Mouse (Mus musculus): ENCODE measurements around the gene Ryr3. TPM values are rescaled to one million over a fixed set of nuclear protein-coding genes. Genes with fewer than 3 reads are reported as not detected.

The Ryr3 gene
- polyA plus RNA-seq, 1 experiment from 2014 or later, result 4.7 TPM

DNA sequence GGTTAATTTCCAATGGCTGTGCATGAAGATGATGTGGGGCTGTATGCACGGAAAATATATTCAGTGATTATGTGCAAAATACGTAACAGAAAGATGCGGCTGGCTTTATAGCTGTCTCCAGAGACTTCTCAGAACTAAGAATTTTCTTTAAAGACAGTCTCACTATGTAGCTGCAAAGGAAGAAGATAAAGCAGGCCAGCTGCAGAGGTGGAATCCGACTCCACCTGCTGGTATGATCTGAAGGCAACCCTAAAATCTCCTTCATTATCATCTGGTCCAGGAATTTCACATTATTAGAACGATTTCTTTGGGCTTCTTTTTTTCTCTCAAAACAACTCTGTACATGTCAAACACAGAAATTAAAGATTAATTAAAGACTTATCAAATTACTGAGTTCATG is 449.2 kb downstream of the Ryr3 start:
- ATAC-seq (ENCODE audit: low read depth), result no peak
- peak; percentile 16 for DNase-seq (ENCODE audit: low spot score)
- no peak overlapping the region for H3K4me3 ChIP-seq (ENCODE audit: low read depth, low read length)
- H3K4me1 ChIP-seq (ENCODE audit: control insufficient read depth, insufficient read depth, low read length), result no peaks in the 10 kb centered on the region
- 58% methylated on average over 5 of the region's 5 CpGs for WGBS
- H3K27me3 ChIP-seq (replicated peaks; ENCODE audit: control insufficient read depth, insufficient read depth, low read length), result no peaks in the 10 kb centered on the region
- H3K27ac ChIP-seq (replicated peaks; ENCODE audit: low read depth, low read length), result no peak overlapping the region
- no peaks in the 10 kb centered on the region for H3K36me3 ChIP-seq (ENCODE audit: control insufficient read depth, insufficient read depth, low read length)
- H3K9ac ChIP-seq (ENCODE audit: low read depth, low read length), result no peak overlapping the region
- no peak overlapping the region for H3K4me2 ChIP-seq (ENCODE audit: low read depth, low read length)
- no peaks in the 10 kb centered on the region for H3K9me3 ChIP-seq (ENCODE audit: control insufficient read depth, low read length)

- Histone ChIP-seq H3K4me3 (ENCODE audit: low read depth, low read length) (no peak overlapping the region), H3K36me3 (ENCODE audit: control insufficient read depth, insufficient read depth, low read length) (no peaks in the 10 kb centered on the region), H3K9me3 (ENCODE audit: control insufficient read depth, low read length) (no peaks in the 10 kb centered on the region), H3K4me1 (ENCODE audit: control insufficient read depth, insufficient read depth, low read length) (no peaks in the 10 kb centered on the region), H3K27ac (replicated peaks; ENCODE audit: low read depth, low read length) (no peak overlapping the region), H3K4me2 (ENCODE audit: low read depth, low read length) (no peak overlapping the region), H3K27me3 (replicated peaks; ENCODE audit: control insufficient read depth, insufficient read depth, low read length) (no peaks in the 10 kb centered on the region), H3K9ac (ENCODE audit: low read depth, low read length) (no peak overlapping the region)
- 59% methylated on average over 5 of the region's 5 CpGs for WGBS
- ATAC-seq (ENCODE audit: low read depth) (no peak), DNase-seq (ENCODE audit: low spot score) (no peak)
Measured at GRCm38 (mm10) chr2:112765046-112765445, 451.9 kb downstream of the Ryr3 start.

GRCm38 (mm10) chr2:112764274-112764673 is 452.6 kb downstream of the Ryr3 start:
- 62% methylated on average over 5 of the region's 5 CpGs for WGBS
- H3K4me1 ChIP-seq (ENCODE audit: control insufficient read depth, insufficient read depth, low read length), result no peaks in the 10 kb centered on the region
- H3K27me3 ChIP-seq (replicated peaks; ENCODE audit: control insufficient read depth, insufficient read depth, low read length), result no peaks in the 10 kb centered on the region
- no peak for DNase-seq (ENCODE audit: low spot score)
- no peak overlapping the region for H3K4me3 ChIP-seq (ENCODE audit: low read depth, low read length)
- H3K36me3 ChIP-seq (ENCODE audit: control insufficient read depth, insufficient read depth, low read length), result no peaks in the 10 kb centered on the region
- H3K27ac ChIP-seq (replicated peaks; ENCODE audit: low read depth, low read length), result no peak overlapping the region
- no peak overlapping the region for H3K9ac ChIP-seq (ENCODE audit: low read depth, low read length)
- no peaks in the 10 kb centered on the region for H3K9me3 ChIP-seq (ENCODE audit: control insufficient read depth, low read length)
- ATAC-seq (ENCODE audit: low read depth), result no peak
- H3K4me2 ChIP-seq (ENCODE audit: low read depth, low read length), result no peak overlapping the region

DNA sequence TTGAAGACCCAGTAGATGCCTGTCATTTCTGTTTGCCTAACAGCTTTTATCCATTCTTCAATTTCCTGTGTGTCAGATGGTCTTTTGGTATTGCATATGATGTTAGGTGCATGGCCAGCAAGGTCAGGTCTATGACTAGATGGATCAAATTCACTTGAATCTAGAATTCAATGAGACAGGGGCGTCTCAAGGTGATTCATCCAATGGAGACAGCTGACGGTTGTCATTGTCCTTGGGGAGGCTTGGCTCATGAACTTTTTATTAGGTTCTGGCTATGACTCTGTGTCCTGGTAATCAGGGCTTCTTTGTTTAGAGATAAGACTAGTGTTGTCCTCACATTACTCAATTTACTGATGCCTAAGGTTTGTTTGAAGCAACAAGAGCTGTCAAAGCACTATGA is 454.9 kb downstream of the Ryr3 start:
- Histone ChIP-seq H3K9me3 (ENCODE audit: control insufficient read depth, low read length) (no peaks in the 10 kb centered on the region), H3K27ac (replicated peaks; ENCODE audit: low read depth, low read length) (no peak overlapping the region), H3K9ac (ENCODE audit: low read depth, low read length) (no peak overlapping the region), H3K4me3 (ENCODE audit: low read depth, low read length) (no peak overlapping the region), H3K36me3 (ENCODE audit: control insufficient read depth, insufficient read depth, low read length) (no peaks in the 10 kb centered on the region), H3K27me3 (replicated peaks; ENCODE audit: control insufficient read depth, insufficient read depth, low read length) (no peaks in the 10 kb centered on the region), H3K4me2 (ENCODE audit: low read depth, low read length) (no peak overlapping the region), H3K4me1 (ENCODE audit: control insufficient read depth, insufficient read depth, low read length) (no peaks in the 10 kb centered on the region)
- 79% methylated on average over 2 of the region's 2 CpGs for WGBS
- DNase-seq (ENCODE audit: low spot score), result no peak
- no peak for ATAC-seq (ENCODE audit: low read depth)

DNA sequence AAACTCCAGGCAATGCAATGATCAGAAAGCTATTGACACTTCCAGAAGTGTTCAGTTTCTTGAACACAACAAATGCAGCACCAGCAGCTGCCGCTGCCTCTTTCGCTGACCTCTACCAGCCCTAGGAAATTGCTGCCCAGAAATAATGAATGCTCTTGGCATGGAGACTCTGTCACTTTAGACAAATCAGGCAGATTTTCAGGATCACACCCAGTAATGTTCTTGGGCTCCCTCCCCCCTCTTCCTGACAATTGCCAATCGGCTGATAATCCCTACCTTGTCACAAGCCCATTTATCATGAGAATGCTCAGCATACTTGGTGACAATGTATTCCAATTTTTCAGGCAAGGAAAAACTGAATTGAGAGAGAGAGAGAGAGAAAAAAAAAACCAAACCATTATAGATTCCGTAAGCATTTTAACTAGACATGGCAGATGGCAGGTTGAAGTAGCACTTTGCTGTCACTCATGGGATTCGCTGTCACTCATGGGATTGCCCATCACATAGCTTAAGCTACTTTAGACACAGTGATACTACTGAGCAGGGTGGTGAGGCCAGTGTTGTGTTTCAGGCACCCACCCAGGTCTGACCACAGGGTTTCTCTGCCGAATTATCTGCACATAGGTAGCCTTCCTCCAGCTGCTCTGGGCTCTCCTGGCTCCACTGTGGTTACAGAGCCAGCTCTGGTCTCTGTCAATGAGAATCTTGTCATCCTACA is 455.5 kb downstream of the Ryr3 start:
- DNase-seq (ENCODE audit: low spot score), result no peak
- H3K4me2 ChIP-seq (ENCODE audit: low read depth, low read length), result no peak overlapping the region
- ATAC-seq (ENCODE audit: low read depth), result no peak
- H3K27ac ChIP-seq (replicated peaks; ENCODE audit: low read depth, low read length), result no peak overlapping the region
- H3K4me3 ChIP-seq (ENCODE audit: low read depth, low read length), result no peak overlapping the region
- H3K4me1 ChIP-seq (ENCODE audit: control insufficient read depth, insufficient read depth, low read length), result no peaks in the 10 kb centered on the region
- no peaks in the 10 kb centered on the region for H3K27me3 ChIP-seq (replicated peaks; ENCODE audit: control insufficient read depth, insufficient read depth, low read length)
- no peak overlapping the region for H3K9ac ChIP-seq (ENCODE audit: low read depth, low read length)
- H3K9me3 ChIP-seq (ENCODE audit: control insufficient read depth, low read length), result no peaks in the 10 kb centered on the region
- H3K36me3 ChIP-seq (ENCODE audit: control insufficient read depth, insufficient read depth, low read length), result no peaks in the 10 kb centered on the region
- WGBS, result 70% methylated on average over 6 of the region's 6 CpGs

DNA sequence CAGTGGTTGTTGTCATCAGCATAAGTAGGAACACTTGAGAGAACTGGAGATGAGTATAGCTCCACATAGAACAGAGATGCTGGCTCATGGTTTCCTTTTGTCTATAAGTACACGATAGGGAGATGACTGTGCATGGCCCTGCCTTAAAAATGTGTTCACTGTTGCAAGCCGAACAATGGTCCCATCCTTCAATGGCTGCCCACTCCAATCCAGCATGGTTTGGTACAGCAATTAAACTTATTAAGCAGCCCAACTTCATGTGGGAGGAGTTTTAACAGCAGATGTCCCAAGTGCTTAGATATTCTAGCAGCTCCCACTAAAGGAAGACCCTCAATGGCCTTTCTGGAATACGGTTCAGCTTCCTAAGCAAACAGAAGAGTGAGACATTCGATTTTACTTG is 456.2 kb downstream of the Ryr3 start:
- no peaks in the 10 kb centered on the region for H3K27me3 ChIP-seq (replicated peaks; ENCODE audit: control insufficient read depth, insufficient read depth, low read length)
- ATAC-seq (ENCODE audit: low read depth) (no peak), DNase-seq (ENCODE audit: low spot score) (no peak)
- no peaks in the 10 kb centered on the region for H3K36me3 ChIP-seq (ENCODE audit: control insufficient read depth, insufficient read depth, low read length)
- no peak overlapping the region for H3K4me2 ChIP-seq (ENCODE audit: low read depth, low read length)
- H3K4me3 ChIP-seq (ENCODE audit: low read depth, low read length), result no peak overlapping the region
- H3K9ac ChIP-seq (ENCODE audit: low read depth, low read length), result no peak overlapping the region
- 72% methylated on average over 4 of the region's 4 CpGs for WGBS
- H3K9me3 ChIP-seq (ENCODE audit: control insufficient read depth, low read length), result no peaks in the 10 kb centered on the region
- no peaks in the 10 kb centered on the region for H3K4me1 ChIP-seq (ENCODE audit: control insufficient read depth, insufficient read depth, low read length)
- H3K27ac ChIP-seq (replicated peaks; ENCODE audit: low read depth, low read length), result no peak overlapping the region

DNA sequence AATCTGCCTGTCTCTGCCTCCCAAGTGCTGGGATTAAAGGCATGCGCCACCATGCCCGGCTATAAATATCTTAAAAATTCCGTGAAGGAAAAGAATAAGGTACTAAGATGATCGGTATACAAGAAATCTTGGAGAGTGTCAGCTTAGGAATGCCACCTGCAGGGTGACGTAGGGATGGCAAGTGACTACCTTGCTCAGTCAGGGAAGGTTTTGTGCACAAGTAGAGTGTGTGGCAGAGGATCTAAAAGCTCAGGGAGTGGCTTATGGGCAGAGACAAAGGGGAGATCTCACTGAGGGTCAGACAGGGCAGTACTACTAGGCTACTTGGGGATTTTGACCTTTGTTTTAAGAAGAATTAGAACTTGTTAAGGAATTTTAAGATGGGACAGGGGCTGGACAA is 457.2 kb downstream of the Ryr3 start:
- ATAC-seq (ENCODE audit: low read depth) (no peak), DNase-seq (ENCODE audit: low spot score) (no peak)
- Histone ChIP-seq H3K27me3 (replicated peaks; ENCODE audit: control insufficient read depth, insufficient read depth, low read length) (no peaks in the 10 kb centered on the region), H3K9ac (ENCODE audit: low read depth, low read length) (no peak overlapping the region), H3K4me3 (ENCODE audit: low read depth, low read length) (no peak overlapping the region), H3K9me3 (ENCODE audit: control insufficient read depth, low read length) (no peaks in the 10 kb centered on the region), H3K4me2 (ENCODE audit: low read depth, low read length) (no peak overlapping the region), H3K36me3 (ENCODE audit: control insufficient read depth, insufficient read depth, low read length) (no peaks in the 10 kb centered on the region), H3K4me1 (ENCODE audit: control insufficient read depth, insufficient read depth, low read length) (no peaks in the 10 kb centered on the region), H3K27ac (replicated peaks; ENCODE audit: low read depth, low read length) (no peak overlapping the region)
- 69% methylated on average over 5 of the region's 5 CpGs for WGBS

GRCm38 (mm10) chr2:112758732-112759131 is 458.2 kb downstream of the Ryr3 start:
- Histone ChIP-seq H3K4me1 (ENCODE audit: control insufficient read depth, insufficient read depth, low read length) (no peaks in the 10 kb centered on the region), H3K36me3 (ENCODE audit: control insufficient read depth, insufficient read depth, low read length) (no peaks in the 10 kb centered on the region), H3K4me3 (ENCODE audit: low read depth, low read length) (no peak overlapping the region), H3K27me3 (replicated peaks; ENCODE audit: control insufficient read depth, insufficient read depth, low read length) (no peaks in the 10 kb centered on the region), H3K9ac (ENCODE audit: low read depth, low read length) (no peak overlapping the region), H3K9me3 (ENCODE audit: control insufficient read depth, low read length) (no peaks in the 10 kb centered on the region), H3K27ac (replicated peaks; ENCODE audit: low read depth, low read length) (no peak overlapping the region), H3K4me2 (ENCODE audit: low read depth, low read length) (no peak overlapping the region)
- 91% methylated on average over 2 of the region's 2 CpGs for WGBS
- ATAC-seq (ENCODE audit: low read depth) (no peak), DNase-seq (ENCODE audit: low spot score) (no peak)

DNA sequence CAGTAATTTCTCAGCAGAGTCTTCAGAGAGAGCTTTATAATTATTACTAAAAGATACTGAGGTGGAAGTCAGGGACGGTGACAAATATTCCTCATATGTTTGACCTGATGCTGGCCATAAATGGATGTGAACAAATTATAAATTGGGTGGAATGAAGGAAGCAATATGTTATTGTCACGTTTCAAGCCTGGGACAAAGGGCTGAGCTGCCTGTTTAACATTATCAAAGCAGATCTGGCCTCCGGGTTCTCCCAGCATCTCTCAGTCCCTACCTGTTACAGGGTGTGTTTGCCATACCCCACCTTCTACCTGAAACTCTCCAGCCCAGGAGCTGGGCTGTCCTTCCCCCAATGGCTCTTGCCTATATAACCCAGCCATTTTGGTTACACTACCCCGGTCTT is 463.6 kb downstream of the Ryr3 start:
- H3K4me3 ChIP-seq (ENCODE audit: low read depth, low read length), result no peak overlapping the region
- no peak for DNase-seq (ENCODE audit: low spot score)
- WGBS, result 81% methylated on average over 4 of the region's 4 CpGs
- no peaks in the 10 kb centered on the region for H3K27me3 ChIP-seq (replicated peaks; ENCODE audit: control insufficient read depth, insufficient read depth, low read length)
- no peak overlapping the region for H3K27ac ChIP-seq (replicated peaks; ENCODE audit: low read depth, low read length)
- no peak for ATAC-seq (ENCODE audit: low read depth)
- no peaks in the 10 kb centered on the region for H3K36me3 ChIP-seq (ENCODE audit: control insufficient read depth, insufficient read depth, low read length)
- H3K4me1 ChIP-seq (ENCODE audit: control insufficient read depth, insufficient read depth, low read length), result no peaks in the 10 kb centered on the region
- H3K4me2 ChIP-seq (ENCODE audit: low read depth, low read length), result no peak overlapping the region
- no peaks in the 10 kb centered on the region for H3K9me3 ChIP-seq (ENCODE audit: control insufficient read depth, low read length)
- no peak overlapping the region for H3K9ac ChIP-seq (ENCODE audit: low read depth, low read length)

All from embryonic facial prominence, embryonic 14.5 days (tissue).